Mouse (Mus musculus): ENCODE measurements around the gene Rin2. TPM values are rescaled to one million over a fixed set of nuclear protein-coding genes. Genes with fewer than 3 reads are reported as not detected.

The Rin2 gene
- polyA plus RNA-seq, 1 experiment, result 3.5 TPM

- H3K27me3 ChIP-seq (ENCODE audit: control insufficient read depth, insufficient read depth, low read length), result no peaks in the 10 kb centered on the region
- no peaks in the 10 kb centered on the region for H3K4me1 ChIP-seq (ENCODE audit: control insufficient read depth, insufficient read depth, low read length)
- no peak for TF ChIP-seq POLR2A (IDR thresholded peaks at IDR 0.05; ENCODE audit: control insufficient read depth, low read depth, low read length)
- TF ChIP-seq CTCF (IDR thresholded peaks at IDR 0.05; ENCODE audit: control insufficient read depth, insufficient read depth, insufficient replicate concordance, low read depth, low read length), result no peak
- no peaks in the 10 kb centered on the region for H3K36me3 ChIP-seq (ENCODE audit: control insufficient read depth, insufficient read depth, low read length)
- H3K27ac ChIP-seq (ENCODE audit: control insufficient read depth, insufficient read depth, low read depth, low read length), result no peak overlapping the region
- no peak overlapping the region for H3K4me3 ChIP-seq (ENCODE audit: control insufficient read depth, low read depth, low read length)
These were observed 165.3 kb downstream of the Rin2 start for GRCm38 (mm10) chr2:145840320-145840719.

DNA sequence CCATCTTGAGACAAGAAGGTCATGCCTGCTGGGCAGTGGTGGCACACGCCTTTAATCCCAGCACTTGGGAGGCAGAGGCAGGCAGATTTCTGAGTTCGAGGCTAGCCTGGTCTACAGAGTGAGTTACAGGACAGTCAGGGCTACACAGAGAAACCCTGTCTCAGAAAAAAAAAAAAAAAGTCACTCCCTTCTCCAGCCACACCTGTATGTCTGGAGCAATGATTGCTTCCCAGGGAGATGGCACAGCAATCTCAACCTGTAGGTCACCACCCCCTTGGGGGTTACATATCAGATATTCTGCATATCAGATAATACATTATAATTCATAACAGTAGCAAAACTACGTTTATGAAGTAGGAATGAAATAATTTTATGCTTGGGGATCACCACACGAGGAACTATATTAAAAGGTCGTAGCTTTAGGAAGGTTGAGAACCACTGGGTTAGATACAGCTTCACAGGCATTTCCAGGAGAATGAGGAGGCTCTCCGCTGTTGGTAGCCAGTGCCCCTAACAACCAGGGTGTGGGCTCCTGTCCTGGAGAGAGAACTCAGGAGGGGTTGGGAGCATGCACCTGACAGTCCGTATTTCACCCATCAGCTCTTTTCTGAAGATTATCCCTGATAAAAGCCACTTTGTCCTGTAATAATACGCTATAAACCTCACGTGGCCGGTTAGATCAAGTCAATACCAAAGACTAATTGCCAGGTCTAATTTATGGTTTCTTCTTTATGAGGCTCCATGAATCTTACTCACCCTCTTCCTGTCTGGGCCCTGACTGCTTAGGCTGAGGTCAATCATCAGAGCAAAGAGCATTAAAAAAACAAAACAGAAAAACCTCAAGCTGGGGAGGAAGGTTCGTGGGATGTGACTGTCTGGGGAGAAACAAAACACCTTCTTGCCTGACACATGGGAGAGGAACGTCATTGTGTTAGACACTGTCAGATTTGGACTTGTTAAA is 166.2 kb downstream of the Rin2 start:
- Histone ChIP-seq H3K36me3 (ENCODE audit: control insufficient read depth, insufficient read depth, low read length) (no peaks in the 10 kb centered on the region), H3K27ac (ENCODE audit: control insufficient read depth, insufficient read depth, low read depth, low read length) (no peak overlapping the region)

GRCm38 (mm10) chr2:145843322-145843721 is 168.3 kb downstream of the Rin2 start:
- no peaks in the 10 kb centered on the region for H3K36me3 ChIP-seq (ENCODE audit: control insufficient read depth, insufficient read depth, low read length)
- no peaks in the 10 kb centered on the region for H3K27me3 ChIP-seq (ENCODE audit: control insufficient read depth, insufficient read depth, low read length)
- no peak overlapping the region for H3K27ac ChIP-seq (ENCODE audit: control insufficient read depth, insufficient read depth, low read depth, low read length)

More for the DNA sequence above, 166.2 kb downstream of the Rin2 start:
- no peak overlapping the region for H3K4me3 ChIP-seq (ENCODE audit: control insufficient read depth, low read depth, low read length)
- TF ChIP-seq POLR2A (IDR thresholded peaks at IDR 0.05; ENCODE audit: control insufficient read depth, low read depth, low read length) (no peak), CTCF (IDR thresholded peaks at IDR 0.05; ENCODE audit: control insufficient read depth, insufficient read depth, insufficient replicate concordance, low read depth, low read length) (no peak)
- no peaks in the 10 kb centered on the region for H3K4me1 ChIP-seq (ENCODE audit: control insufficient read depth, insufficient read depth, low read length)
- H3K27me3 ChIP-seq (ENCODE audit: control insufficient read depth, insufficient read depth, low read length), result no peaks in the 10 kb centered on the region

DNA sequence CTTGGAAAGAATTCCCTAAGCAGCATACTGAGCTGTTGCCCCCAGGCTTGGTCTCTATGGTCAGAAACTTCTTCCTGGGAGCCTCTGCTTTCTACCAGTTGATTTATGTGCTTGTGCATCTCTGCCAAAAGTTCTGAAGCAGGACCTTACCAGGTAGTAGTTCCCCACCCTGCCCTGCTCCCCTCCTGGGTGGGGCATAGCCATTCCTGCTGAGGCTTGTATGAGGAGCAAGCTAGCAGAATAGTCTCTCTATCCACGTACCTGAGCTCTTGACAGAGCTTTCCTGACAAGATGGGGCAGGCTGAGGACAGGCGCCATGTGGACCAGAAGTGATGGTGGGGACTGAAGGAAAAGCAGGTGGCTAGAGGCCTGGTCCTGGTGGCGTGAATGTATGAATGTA is 171.6 kb downstream of the Rin2 start:
- H3K27ac ChIP-seq (ENCODE audit: control insufficient read depth, insufficient read depth, low read depth, low read length), result no peak overlapping the region
- H3K36me3 ChIP-seq (ENCODE audit: control insufficient read depth, insufficient read depth, low read length), result no peaks in the 10 kb centered on the region
- no peaks in the 10 kb centered on the region for H3K4me1 ChIP-seq (ENCODE audit: control insufficient read depth, insufficient read depth, low read length)
- no peaks in the 10 kb centered on the region for H3K27me3 ChIP-seq (ENCODE audit: control insufficient read depth, insufficient read depth, low read length)
- no peak for TF ChIP-seq CTCF (IDR thresholded peaks at IDR 0.05; ENCODE audit: control insufficient read depth, insufficient read depth, insufficient replicate concordance, low read depth, low read length)
- no peak for TF ChIP-seq POLR2A (IDR thresholded peaks at IDR 0.05; ENCODE audit: control insufficient read depth, low read depth, low read length)
- no peak overlapping the region for H3K4me3 ChIP-seq (ENCODE audit: control insufficient read depth, low read depth, low read length)

More at GRCm38 (mm10) chr2:145843322-145843721, 168.3 kb downstream of the Rin2 start:
- TF ChIP-seq CTCF (IDR thresholded peaks at IDR 0.05; ENCODE audit: control insufficient read depth, insufficient read depth, insufficient replicate concordance, low read depth, low read length) (no peak), POLR2A (IDR thresholded peaks at IDR 0.05; ENCODE audit: control insufficient read depth, low read depth, low read length) (no peak)
- no peaks in the 10 kb centered on the region for H3K4me1 ChIP-seq (ENCODE audit: control insufficient read depth, insufficient read depth, low read length)
- no peak overlapping the region for H3K4me3 ChIP-seq (ENCODE audit: control insufficient read depth, low read depth, low read length)

- Histone ChIP-seq H3K36me3 (ENCODE audit: control insufficient read depth, insufficient read depth, low read length) (no peaks in the 10 kb centered on the region), H3K4me1 (ENCODE audit: control insufficient read depth, insufficient read depth, low read length) (no peaks in the 10 kb centered on the region), H3K27ac (ENCODE audit: control insufficient read depth, insufficient read depth, low read depth, low read length) (no peak overlapping the region), H3K27me3 (ENCODE audit: control insufficient read depth, insufficient read depth, low read length) (no peaks in the 10 kb centered on the region), H3K4me3 (ENCODE audit: control insufficient read depth, low read depth, low read length) (no peak overlapping the region)
- no peak for TF ChIP-seq POLR2A (IDR thresholded peaks at IDR 0.05; ENCODE audit: control insufficient read depth, low read depth, low read length)
- no peak for TF ChIP-seq CTCF (IDR thresholded peaks at IDR 0.05; ENCODE audit: control insufficient read depth, insufficient read depth, insufficient replicate concordance, low read depth, low read length)
These were observed 174.3 kb downstream of the Rin2 start for GRCm38 (mm10) chr2:145849170-145849905.

DNA sequence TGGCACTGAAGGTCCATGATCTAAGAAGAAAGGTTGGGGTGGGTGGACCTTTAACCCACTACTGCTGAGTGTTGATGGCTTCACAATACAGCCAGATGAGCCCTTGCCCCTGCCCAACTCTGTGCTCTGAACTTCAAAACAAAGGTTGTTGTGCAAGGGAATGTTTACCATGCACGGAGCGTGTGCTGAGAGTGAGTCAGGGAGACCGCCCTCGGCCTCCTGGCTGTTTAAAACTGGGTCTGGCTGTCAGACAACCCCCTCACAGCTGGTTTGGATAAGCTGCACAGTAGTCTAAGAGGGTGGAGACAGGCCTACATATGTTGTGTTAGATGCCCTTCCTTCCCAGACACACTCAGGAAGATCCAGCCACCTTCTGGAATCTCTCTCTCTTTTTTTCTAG is 175.8 kb downstream of the Rin2 start:
- Histone ChIP-seq H3K27ac (ENCODE audit: control insufficient read depth, insufficient read depth, low read depth, low read length) (no peak overlapping the region), H3K4me3 (ENCODE audit: control insufficient read depth, low read depth, low read length) (peak overlapping the region; percentile 35), H3K36me3 (ENCODE audit: control insufficient read depth, insufficient read depth, low read length) (no peaks in the 10 kb centered on the region), H3K27me3 (ENCODE audit: control insufficient read depth, insufficient read depth, low read length) (no peaks in the 10 kb centered on the region), H3K4me1 (ENCODE audit: control insufficient read depth, insufficient read depth, low read length) (no peaks in the 10 kb centered on the region)
- TF ChIP-seq CTCF (IDR thresholded peaks at IDR 0.05; ENCODE audit: control insufficient read depth, insufficient read depth, insufficient replicate concordance, low read depth, low read length) (no peak), POLR2A (IDR thresholded peaks at IDR 0.05; ENCODE audit: control insufficient read depth, low read depth, low read length) (no peak)

DNA sequence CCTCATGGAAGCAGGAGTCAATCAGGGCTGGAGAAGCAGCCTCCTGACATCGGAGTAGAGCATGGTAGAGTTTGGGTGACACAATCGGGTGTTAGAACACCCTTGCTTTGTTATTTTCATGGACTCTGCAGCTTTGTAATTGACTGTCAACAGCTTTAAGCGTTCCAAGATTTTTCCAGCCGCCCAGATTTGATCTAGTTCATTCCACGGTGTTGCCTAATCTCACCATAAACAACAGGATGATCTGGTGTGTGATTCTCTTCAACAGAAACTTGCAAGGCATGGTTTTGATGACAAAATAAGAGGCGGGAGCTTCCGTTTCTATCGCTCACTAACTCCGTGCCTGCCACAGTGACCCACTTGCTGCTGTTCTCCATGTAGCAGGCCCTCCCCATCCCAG is 180.8 kb downstream of the Rin2 start:
- Histone ChIP-seq H3K4me3 (ENCODE audit: control insufficient read depth, low read depth, low read length) (no peak overlapping the region), H3K27ac (ENCODE audit: control insufficient read depth, insufficient read depth, low read depth, low read length) (no peak overlapping the region), H3K4me1 (ENCODE audit: control insufficient read depth, insufficient read depth, low read length) (peaks cover 7% of the 10 kb centered on the region), H3K36me3 (ENCODE audit: control insufficient read depth, insufficient read depth, low read length) (no peaks in the 10 kb centered on the region), H3K27me3 (ENCODE audit: control insufficient read depth, insufficient read depth, low read length) (no peaks in the 10 kb centered on the region)
- TF ChIP-seq CTCF (IDR thresholded peaks at IDR 0.05; ENCODE audit: control insufficient read depth, insufficient read depth, insufficient replicate concordance, low read depth, low read length) (no peak), POLR2A (IDR thresholded peaks at IDR 0.05; ENCODE audit: control insufficient read depth, low read depth, low read length) (no peak)

All from testis, adult 2 months (tissue).